Mouse (Mus musculus) frontal cortex, postnatal 25 days (tissue): ENCODE results near the gene Chkb.

Source experiments
- DNase-seq, 2 experiments: peaks; one replicate each; pipeline ENCODE4 v3.0.0; 2022; ENCODE audit warnings: low spot score in 2 of 2

Chkb gene

GRCm38 (mm10) chr15:89399716-89400115 is 30.0 kb downstream of the Chkb start:
- DNase-seq: no peak

DNA sequence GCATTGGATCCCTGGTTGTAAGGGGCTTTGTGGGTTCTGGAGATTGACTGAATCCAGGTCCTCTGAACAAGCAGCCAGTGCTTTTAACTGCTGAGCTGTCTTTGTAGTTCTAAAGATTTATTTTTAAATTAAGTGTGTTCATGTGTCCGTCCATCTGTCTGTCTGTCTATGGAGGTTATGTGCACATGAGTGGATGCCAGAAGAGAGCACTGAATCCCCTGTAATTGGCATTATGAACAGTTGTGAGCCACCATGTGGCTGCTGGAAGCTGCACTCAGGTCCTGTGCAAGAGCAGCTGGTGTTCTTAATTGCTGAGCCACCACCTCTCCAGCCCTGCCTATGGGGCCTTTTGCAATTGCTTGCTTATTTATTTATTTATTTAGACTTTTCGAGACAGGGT is 31.6 kb downstream of the Chkb start:
- DNase-seq: no peak

DNA sequence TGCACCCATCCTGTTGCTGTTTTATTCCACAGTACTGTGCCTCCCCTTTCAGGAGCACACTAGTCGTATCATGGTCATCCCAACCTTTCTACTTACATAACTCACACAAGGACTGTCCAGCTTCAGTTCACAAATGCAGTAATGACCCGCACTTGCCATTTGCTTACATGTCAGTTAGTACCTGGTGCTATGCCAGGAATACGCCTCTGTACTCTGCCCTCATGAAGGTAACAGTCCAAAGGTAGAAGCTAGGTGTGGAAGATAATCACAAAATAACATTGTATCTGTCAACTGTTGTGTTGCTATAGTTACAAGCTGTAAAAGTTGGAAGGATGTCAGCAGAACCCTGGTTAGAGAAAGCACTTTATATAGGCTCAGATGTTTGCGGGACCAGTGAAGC is 32.8 kb downstream of the Chkb start:
- DNase-seq: no peak

DNA sequence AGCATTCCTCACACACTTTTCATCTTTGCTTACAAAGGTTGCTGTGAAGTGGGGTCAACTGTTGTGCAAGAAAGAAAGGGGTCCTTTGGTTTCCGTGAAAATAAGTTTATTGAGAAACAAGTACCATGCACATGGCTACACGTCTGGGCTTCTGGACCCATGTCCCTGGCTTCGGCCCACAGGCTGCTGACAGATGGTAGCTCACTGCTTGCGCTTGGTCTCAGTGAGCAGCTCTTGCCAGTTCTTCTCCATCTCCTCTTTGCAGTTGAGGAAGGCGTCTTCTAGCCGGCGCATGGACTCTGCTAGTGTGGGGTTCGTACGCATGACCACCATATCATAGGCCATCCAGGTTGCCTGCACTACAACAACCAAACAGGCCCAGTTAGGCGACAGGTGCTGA is 39.6 kb downstream of the Chkb start:
- no peak for DNase-seq

DNA sequence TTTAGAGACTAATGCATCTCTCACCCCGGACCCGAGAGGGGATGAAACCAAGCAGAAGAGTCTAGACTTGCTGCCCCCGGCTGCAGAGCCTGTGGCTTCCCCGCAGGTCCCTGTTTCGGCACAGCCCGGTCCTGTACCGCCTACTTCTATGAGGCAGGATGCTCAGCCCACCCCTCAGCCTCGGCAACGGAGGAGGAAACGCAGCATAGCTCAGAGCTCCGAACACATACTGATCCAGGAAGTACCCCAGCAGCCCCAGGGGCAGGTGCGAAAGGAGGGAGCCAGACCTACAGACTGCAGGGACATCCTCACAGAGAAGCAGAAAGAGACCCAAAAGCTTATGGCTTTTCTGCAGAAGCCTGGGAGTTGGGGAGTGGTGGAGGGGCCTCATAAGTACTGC is 42.6 kb downstream of the Chkb start:
- DNase-seq: no peak

- no peak for DNase-seq
These were observed 45.1 kb downstream of the Chkb start, which contains the start of gene Klhdc7b for GRCm38 (mm10) chr15:89384617-89385016. Gene Klhdc7b (plus strand): TSS chr15:89384917.

DNA sequence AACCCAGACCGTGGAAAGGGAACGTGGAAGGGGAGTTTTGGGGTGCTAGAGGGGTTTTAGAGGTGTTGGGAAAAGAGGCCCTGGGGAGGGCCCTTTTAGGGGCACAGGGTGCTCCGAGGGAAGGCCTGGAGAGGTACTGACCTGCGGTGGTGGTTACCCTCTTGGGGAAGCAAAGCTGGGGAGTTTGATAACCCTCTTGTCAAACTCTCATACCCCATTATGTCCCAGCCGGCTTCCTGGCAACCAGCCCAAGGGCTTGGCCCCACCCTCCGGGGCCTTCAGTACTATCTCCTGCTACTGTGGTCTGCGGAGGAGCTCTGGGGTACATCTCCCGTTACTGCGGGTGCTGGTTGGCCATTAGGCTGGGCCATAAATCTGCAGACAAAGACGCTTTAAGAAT is 50.3 kb downstream of the Chkb start:
- no peak for DNase-seq

GRCm38 (mm10) chr15:89378831-89379401 is 50.8 kb downstream of the Chkb start, which contains the start of gene Odf3b:
Gene Odf3b (minus strand): TSS chr15:89379282.
- no peak for DNase-seq

DNA sequence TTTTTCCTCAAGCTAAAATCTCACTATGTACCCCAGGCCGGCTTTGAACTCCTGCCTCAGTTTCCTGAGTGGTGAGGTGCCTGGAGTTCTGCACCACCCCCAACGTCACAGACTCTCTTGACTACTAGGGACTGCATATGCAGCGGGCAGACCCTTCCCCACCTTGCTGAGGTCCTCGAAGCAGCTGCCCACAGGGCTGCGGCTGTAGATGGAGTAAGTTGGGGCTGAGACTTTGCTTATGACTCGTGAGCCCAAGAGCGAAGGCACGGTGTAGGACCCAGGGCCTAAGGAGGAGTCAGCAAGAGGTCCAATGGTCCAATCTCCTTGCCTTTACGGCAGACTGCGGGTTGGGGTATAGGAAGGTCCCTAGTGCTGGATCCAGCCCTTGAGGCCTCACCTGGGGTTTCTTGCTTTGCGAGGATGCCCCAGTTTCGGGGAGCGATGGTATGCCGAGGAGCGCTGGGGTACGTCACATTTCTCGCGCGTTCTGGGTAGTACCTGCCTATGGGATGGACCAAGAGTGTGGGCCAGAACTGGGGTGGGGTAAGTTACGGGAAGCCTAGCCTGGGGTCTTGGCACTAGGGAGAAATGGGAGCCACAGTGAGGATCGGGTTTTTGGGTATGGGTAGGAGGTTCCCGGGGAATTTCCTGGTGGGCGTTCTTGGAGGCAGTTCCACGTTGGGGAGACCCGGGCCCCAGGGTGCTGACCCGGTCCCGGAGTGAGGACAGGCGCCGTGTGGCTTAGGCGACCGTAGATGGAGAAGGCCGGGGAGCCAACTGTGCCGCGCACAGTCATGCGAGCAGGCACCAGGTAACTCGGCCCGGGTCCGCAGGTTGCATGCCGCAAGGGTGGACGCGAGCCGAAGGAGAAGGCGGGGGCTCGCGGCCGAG is 51.5 kb downstream of the Chkb start:
- no peak for DNase-seq

- DNase-seq: no peak
These were observed 52.3 kb downstream of the Chkb start for GRCm38 (mm10) chr15:89377362-89377761.

- DNase-seq: no peak
These were observed 52.8 kb downstream of the Chkb start, which contains the start of gene Tymp for GRCm38 (mm10) chr15:89376957-89377356. Gene Tymp (minus strand): TSS chr15:89377039.
